Mouse (Mus musculus): Measurements from ENCODE around the gene Ppp1r3c. TPM values are rescaled to one million over a fixed set of nuclear protein-coding genes. Genes with fewer than 3 reads are reported as not detected.
A peak's percentile ranks its signal among the peaks of the same experiment; 100 is the strongest.

The Ppp1r3c gene
- polyA plus RNA-seq (2015; fragmentation: Nextera tagmentation; extraction: Ambion mirVana) = 7.0 and 7.1 TPM in 2 replicates

GRCm38 (mm10) chr19:36736537-36736936 lies at the start of gene Ppp1r3c:
Ppp1r3c (minus strand) TSS chr19:36736653.
- H3K36me3 ChIP-seq (ENCODE audit: control insufficient read depth, insufficient read depth, low read length) = 0 out of 2 replicates have a peak, but pooled peaks cover 4% of the 10 kb centered on the region
- H3K4me3 ChIP-seq (ENCODE audit: low read depth, low read length) = peak within 1 kb of the TSS; percentile 57
- peak; percentile 92 for DNase-seq (ENCODE audit: low spot score)
- WGBS = under 1% methylated on average over 33 of the region's 33 CpGs
- 0 out of 2 replicates have a peak, but pooled peaks cover 3% of the 10 kb centered on the region for H3K4me1 ChIP-seq (replicated peaks; ENCODE audit: control insufficient read depth, insufficient read depth)
- TF ChIP-seq CTCF (IDR thresholded peaks at IDR 0.05; ENCODE audit: low read depth) = no peak; the same call in 1 of the 2 replicates
- TF ChIP-seq EP300 (optimal IDR thresholded peaks at IDR 0.05) = peak; percentile 13
- peak within 1 kb of the TSS; percentile 94 for H3K27ac ChIP-seq (replicated peaks)
- peak within 1 kb of the TSS; percentile 65 for H3K4me2 ChIP-seq (replicated peaks; ENCODE audit: low read depth)
- no peaks in the 10 kb centered on the region for H3K9me3 ChIP-seq (ENCODE audit: control insufficient read depth, low read length)
- no peaks in the 10 kb centered on the region for H3K27me3 ChIP-seq (ENCODE audit: control insufficient read depth, insufficient read depth, low read length)
- ATAC-seq (ENCODE audit: low FRiP score, low TSS enrichment) = peak; percentile 98
- H3K9ac ChIP-seq (ENCODE audit: low read length) = peak within 1 kb of the TSS; percentile 66

- no peaks in the 10 kb centered on the region for H3K9me3 ChIP-seq (ENCODE audit: control insufficient read depth, low read length)
- no peak overlapping the region for H3K9ac ChIP-seq (ENCODE audit: low read length)
- no peak for TF ChIP-seq CTCF (IDR thresholded peaks at IDR 0.05; ENCODE audit: low read depth)
- no peak overlapping the region for H3K27ac ChIP-seq (replicated peaks)
- no peak overlapping the region for H3K4me2 ChIP-seq (replicated peaks; ENCODE audit: low read depth)
- no peak overlapping the region for H3K4me3 ChIP-seq (ENCODE audit: low read depth, low read length)
- ATAC-seq (ENCODE audit: low FRiP score, low TSS enrichment) (peak; percentile 35), DNase-seq (ENCODE audit: low spot score) (no peak)
- 91% methylated on average over 6 of the region's 6 CpGs for WGBS
- H3K36me3 ChIP-seq (ENCODE audit: control insufficient read depth, insufficient read depth, low read length) = no peaks in the 10 kb centered on the region
- H3K4me1 ChIP-seq (replicated peaks; ENCODE audit: control insufficient read depth, insufficient read depth) = no peaks in the 10 kb centered on the region
- H3K27me3 ChIP-seq (ENCODE audit: control insufficient read depth, insufficient read depth, low read length) = no peaks in the 10 kb centered on the region
These were observed 46.7 kb upstream of the Ppp1r3c start for GRCm38 (mm10) chr19:36783179-36783578.

DNA sequence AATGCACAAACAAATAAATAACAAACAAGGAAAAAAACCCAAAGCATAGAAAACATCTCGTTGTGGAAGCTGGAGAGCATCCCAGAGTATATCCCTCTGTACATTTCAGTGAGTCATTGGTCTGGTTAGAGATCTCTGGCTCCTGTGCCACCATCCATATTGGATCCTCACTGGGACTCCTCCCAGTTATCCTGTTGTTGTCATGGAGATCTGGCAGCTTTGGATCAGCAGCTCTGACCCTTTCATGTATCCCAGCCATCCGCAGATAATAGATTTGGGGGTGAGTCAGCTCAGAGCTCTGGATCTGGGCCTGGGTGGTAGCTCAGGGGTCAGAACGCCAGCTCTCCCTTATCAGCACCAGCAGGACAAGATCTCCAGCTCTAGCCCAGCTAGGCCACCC lies 46.1 kb upstream of the Ppp1r3c start:
- TF ChIP-seq CTCF (IDR thresholded peaks at IDR 0.05; ENCODE audit: low read depth) = no peak
- no peak for TF ChIP-seq EP300 (optimal IDR thresholded peaks at IDR 0.05)
- DNase-seq (ENCODE audit: low spot score) = no peak
- Histone ChIP-seq H3K4me3 (ENCODE audit: low read depth, low read length) (no peak overlapping the region), H3K27me3 (ENCODE audit: control insufficient read depth, insufficient read depth, low read length) (no peaks in the 10 kb centered on the region), H3K4me2 (replicated peaks; ENCODE audit: low read depth) (no peak overlapping the region), H3K36me3 (ENCODE audit: control insufficient read depth, insufficient read depth, low read length) (no peaks in the 10 kb centered on the region), H3K9me3 (ENCODE audit: control insufficient read depth, low read length) (no peaks in the 10 kb centered on the region), H3K4me1 (replicated peaks; ENCODE audit: control insufficient read depth, insufficient read depth) (no peaks in the 10 kb centered on the region), H3K9ac (ENCODE audit: low read length) (no peak overlapping the region), H3K27ac (replicated peaks) (no peak overlapping the region)
- 64% methylated on average over 3 of the region's 3 CpGs for WGBS
- ATAC-seq (ENCODE audit: low FRiP score, low TSS enrichment) = 0 out of 2 replicates have a peak, but pooled peaks have one; percentile 2

GRCm38 (mm10) chr19:36781996-36782395 lies 45.5 kb upstream of the Ppp1r3c start:
- TF ChIP-seq EP300 (optimal IDR thresholded peaks at IDR 0.05) (no peak), CTCF (IDR thresholded peaks at IDR 0.05; ENCODE audit: low read depth) (no peak)
- Histone ChIP-seq H3K36me3 (ENCODE audit: control insufficient read depth, insufficient read depth, low read length) (no peaks in the 10 kb centered on the region), H3K27me3 (ENCODE audit: control insufficient read depth, insufficient read depth, low read length) (no peaks in the 10 kb centered on the region), H3K27ac (replicated peaks) (no peak overlapping the region), H3K9me3 (ENCODE audit: control insufficient read depth, low read length) (no peaks in the 10 kb centered on the region), H3K9ac (ENCODE audit: low read length) (no peak overlapping the region), H3K4me3 (ENCODE audit: low read depth, low read length) (no peak overlapping the region), H3K4me2 (replicated peaks; ENCODE audit: low read depth) (no peak overlapping the region), H3K4me1 (replicated peaks; ENCODE audit: control insufficient read depth, insufficient read depth) (no peaks in the 10 kb centered on the region)
- ATAC-seq (ENCODE audit: low FRiP score, low TSS enrichment) (no peak), DNase-seq (ENCODE audit: low spot score) (no peak)
- WGBS = 64% methylated on average over 3 of the region's 3 CpGs

DNA sequence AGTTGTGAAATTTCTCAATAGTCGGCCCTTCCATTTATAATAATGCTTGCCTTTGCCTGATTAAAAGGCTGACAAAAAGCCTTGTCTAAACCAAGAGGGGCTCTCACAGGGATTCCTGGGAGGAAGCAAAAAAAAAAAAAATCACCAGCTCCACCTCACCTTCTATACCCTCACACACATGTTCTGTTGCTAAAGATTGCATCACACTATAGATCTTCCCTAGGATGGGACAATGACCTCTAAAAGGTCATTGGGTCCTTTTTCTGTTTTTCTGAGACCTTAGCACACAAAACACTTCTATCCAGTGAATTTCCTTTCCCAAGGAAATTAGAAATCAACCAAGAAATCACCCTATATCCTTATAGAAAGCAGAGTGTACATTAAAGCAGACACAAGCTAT lies 43.9 kb upstream of the Ppp1r3c start:
- H3K4me1 ChIP-seq (replicated peaks; ENCODE audit: control insufficient read depth, insufficient read depth) = no peaks in the 10 kb centered on the region
- H3K36me3 ChIP-seq (ENCODE audit: control insufficient read depth, insufficient read depth, low read length) = no peaks in the 10 kb centered on the region
- no peak overlapping the region for H3K4me2 ChIP-seq (replicated peaks; ENCODE audit: low read depth)
- WGBS = 50% methylated on average over 1 of the region's 1 CpGs
- no peak for ATAC-seq (ENCODE audit: low FRiP score, low TSS enrichment)
- no peaks in the 10 kb centered on the region for H3K27me3 ChIP-seq (ENCODE audit: control insufficient read depth, insufficient read depth, low read length)
- no peak for DNase-seq (ENCODE audit: low spot score)
- no peak overlapping the region for H3K4me3 ChIP-seq (ENCODE audit: low read depth, low read length)
- no peak overlapping the region for H3K9ac ChIP-seq (ENCODE audit: low read length)
- TF ChIP-seq CTCF (IDR thresholded peaks at IDR 0.05; ENCODE audit: low read depth) (no peak), EP300 (optimal IDR thresholded peaks at IDR 0.05) (no peak)
- no peak overlapping the region for H3K27ac ChIP-seq (replicated peaks)
- H3K9me3 ChIP-seq (ENCODE audit: control insufficient read depth, low read length) = no peaks in the 10 kb centered on the region

DNA sequence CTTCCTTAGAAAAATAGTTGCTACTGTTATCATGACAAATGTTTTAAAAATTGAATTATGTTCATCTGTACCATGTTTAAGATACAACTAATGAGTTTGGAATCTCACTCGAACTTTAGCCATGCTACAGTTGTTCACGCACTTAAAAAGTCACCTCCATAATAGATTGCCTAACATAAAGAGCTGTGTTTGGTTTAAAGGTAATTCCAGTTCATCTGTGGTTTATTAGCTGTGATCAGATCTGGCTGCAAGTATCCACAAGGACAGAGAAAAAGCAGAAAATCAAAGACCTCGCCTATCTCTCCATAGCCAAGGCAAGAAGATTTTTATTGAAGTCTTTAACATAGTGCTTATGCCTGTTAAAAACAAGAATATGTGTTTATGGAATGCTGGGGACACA lies 43.3 kb upstream of the Ppp1r3c start:
- Histone ChIP-seq H3K9ac (ENCODE audit: low read length) (no peak overlapping the region), H3K9me3 (ENCODE audit: control insufficient read depth, low read length) (no peaks in the 10 kb centered on the region), H3K27me3 (ENCODE audit: control insufficient read depth, insufficient read depth, low read length) (no peaks in the 10 kb centered on the region), H3K27ac (replicated peaks) (no peak overlapping the region), H3K36me3 (ENCODE audit: control insufficient read depth, insufficient read depth, low read length) (no peaks in the 10 kb centered on the region), H3K4me3 (ENCODE audit: low read depth, low read length) (no peak overlapping the region), H3K4me2 (replicated peaks; ENCODE audit: low read depth) (no peak overlapping the region), H3K4me1 (replicated peaks; ENCODE audit: control insufficient read depth, insufficient read depth) (no peaks in the 10 kb centered on the region)
- 46% methylated on average over 3 of the region's 3 CpGs for WGBS
- TF ChIP-seq EP300 (optimal IDR thresholded peaks at IDR 0.05) (no peak), CTCF (IDR thresholded peaks at IDR 0.05; ENCODE audit: low read depth) (no peak)
- DNase-seq (ENCODE audit: low spot score) (no peak), ATAC-seq (ENCODE audit: low FRiP score, low TSS enrichment) (no peak)
